Mouse (Mus musculus): ENCODE measurements around the gene Mllt3.

Mllt3 gene

GRCm38 (mm10) chr4:87774515-87774914 is 258.6 kb downstream of the Mllt3 start:
- no peak for DNase-seq (ENCODE audit: low spot score)

GRCm38 (mm10) chr4:87767711-87768561 is 265.2 kb downstream of the Mllt3 start:
- DNase-seq (ENCODE audit: low spot score): no peak

- DNase-seq (ENCODE audit: low spot score): no peak
Measured at GRCm38 (mm10) chr4:87765729-87766128, 267.4 kb downstream of the Mllt3 start.

GRCm38 (mm10) chr4:87761075-87761474 is 272.1 kb downstream of the Mllt3 start:
- no peak for DNase-seq (ENCODE audit: low spot score)

GRCm38 (mm10) chr4:87760297-87760696 is 272.9 kb downstream of the Mllt3 start:
- DNase-seq (ENCODE audit: low spot score): no peak

- no peak for DNase-seq (ENCODE audit: low spot score)
Measured at GRCm38 (mm10) chr4:87759625-87760024, 273.5 kb downstream of the Mllt3 start.

GRCm38 (mm10) chr4:87759110-87759509 is 274.1 kb downstream of the Mllt3 start:
- no peak for DNase-seq (ENCODE audit: low spot score)

- DNase-seq (ENCODE audit: low spot score): no peak
Measured at GRCm38 (mm10) chr4:87751515-87751864, 281.7 kb downstream of the Mllt3 start.

- no peak for DNase-seq (ENCODE audit: low spot score)
Measured at GRCm38 (mm10) chr4:87750856-87751514, 282.2 kb downstream of the Mllt3 start.

GRCm38 (mm10) chr4:87749532-87750234 is 283.5 kb downstream of the Mllt3 start:
- no peak for DNase-seq (ENCODE audit: low spot score)

GRCm38 (mm10) chr4:87745016-87745645 is 288.0 kb downstream of the Mllt3 start:
- no peak for DNase-seq (ENCODE audit: low spot score)

GRCm38 (mm10) chr4:87739524-87740128 is 293.5 kb downstream of the Mllt3 start:
- DNase-seq (ENCODE audit: low spot score): no peak

- DNase-seq (ENCODE audit: low spot score): no peak
Measured at GRCm38 (mm10) chr4:87739104-87739503, 294.1 kb downstream of the Mllt3 start.

GRCm38 (mm10) chr4:87737201-87737806 is 295.9 kb downstream of the Mllt3 start:
- no peak for DNase-seq (ENCODE audit: low spot score)

- no peak for DNase-seq (ENCODE audit: low spot score)
Measured at GRCm38 (mm10) chr4:87736779-87737178, 296.4 kb downstream of the Mllt3 start.

- no peak for DNase-seq (ENCODE audit: low spot score)
Measured at GRCm38 (mm10) chr4:87731118-87731672, 302.0 kb downstream of the Mllt3 start.

- DNase-seq (ENCODE audit: low spot score): no peak
Measured at GRCm38 (mm10) chr4:87728581-87728980, 304.6 kb downstream of the Mllt3 start.

- no peak for DNase-seq (ENCODE audit: low spot score)
Measured at GRCm38 (mm10) chr4:87723448-87723847, 309.7 kb downstream of the Mllt3 start.
